Mouse (Mus musculus): Measurements from ENCODE around the gene Klre1. TPM values are rescaled to one million over a fixed set of nuclear protein-coding genes. Genes with fewer than 3 reads are reported as not detected.

The Klre1 gene
- not detected in 2 replicates for polyA plus RNA-seq (2016; fragmentation: Nextera tagmentation; extraction: Ambion mirVana)

DNA sequence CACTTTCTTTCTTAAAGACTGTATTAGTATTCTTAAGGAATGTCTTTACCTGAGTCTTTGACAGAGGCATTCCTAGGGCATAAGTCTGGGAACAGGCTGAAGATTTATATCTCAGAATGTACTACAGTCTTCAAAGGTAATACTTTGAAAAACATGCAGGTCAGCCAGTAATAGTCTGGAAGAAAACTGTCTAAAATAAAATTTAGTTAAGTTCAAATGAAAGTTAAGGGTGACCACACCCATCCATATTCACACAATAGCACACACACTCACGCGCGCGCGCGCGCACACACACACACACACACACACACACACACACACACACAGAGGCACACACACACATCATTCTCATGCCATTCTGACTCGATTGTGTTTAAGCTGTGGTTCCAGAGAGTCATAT is at the start of gene Klre1:
Gene Klre1, plus strand, starts transcription at position 301 of the 400 bp plus-strand sequence.
- 90% methylated on average over 8 of the region's 8 CpGs for WGBS
- H3K27me3 ChIP-seq, result no peaks in the 10 kb centered on the region

GRCm38 (mm10) chr6:129529605-129530004 is 48.1 kb upstream of the Klre1 start:
- Histone ChIP-seq H3K36me3 (no peaks in the 10 kb centered on the region), H3K4me1 (peaks cover 5% of the 10 kb centered on the region; the same call in 1 of the 2 replicates), H3K27me3 (no peaks in the 10 kb centered on the region), H3K9me3 (no peaks in the 10 kb centered on the region), H3K9ac (no peak overlapping the region), H3K4me3 (no peak overlapping the region), H3K27ac (no peak overlapping the region), H3K4me2 (replicated peaks) (no peak overlapping the region)
- 76% methylated on average over 1 of the region's 1 CpGs for WGBS
- ATAC-seq (ENCODE audit: insufficient number of reproducible peaks, insufficient read depth, low FRiP score, low TSS enrichment), result no peak

More for the DNA sequence above, at the start of gene Klre1:
- Histone ChIP-seq H3K9ac (no peak within 1 kb of the TSS), H3K36me3 (no peaks in the 10 kb centered on the region), H3K4me1 (no peaks in the 10 kb centered on the region), H3K9me3 (no peaks in the 10 kb centered on the region), H3K4me3 (no peak within 1 kb of the TSS), H3K27ac (no peak within 1 kb of the TSS), H3K4me2 (replicated peaks) (no peak within 1 kb of the TSS)
- ATAC-seq (ENCODE audit: insufficient number of reproducible peaks, insufficient read depth, low FRiP score, low TSS enrichment), result no peak

- Histone ChIP-seq H3K4me1 (peaks cover 9% of the 10 kb centered on the region; the same call in 1 of the 2 replicates), H3K4me3 (no peak overlapping the region), H3K36me3 (no peaks in the 10 kb centered on the region), H3K27me3 (no peaks in the 10 kb centered on the region), H3K4me2 (replicated peaks) (no peak overlapping the region), H3K9me3 (no peaks in the 10 kb centered on the region), H3K9ac (no peak overlapping the region), H3K27ac (no peak overlapping the region)
- ATAC-seq (ENCODE audit: insufficient number of reproducible peaks, insufficient read depth, low FRiP score, low TSS enrichment), result no peak
Measured at GRCm38 (mm10) chr6:129530261-129530660, 47.4 kb upstream of the Klre1 start.

GRCm38 (mm10) chr6:129532556-129532941 is 45.2 kb upstream of the Klre1 start:
- WGBS, result 35% methylated on average over 7 of the region's 7 CpGs
- H3K36me3 ChIP-seq, result no peaks in the 10 kb centered on the region
- no peaks in the 10 kb centered on the region for H3K9me3 ChIP-seq
- H3K27me3 ChIP-seq, result no peaks in the 10 kb centered on the region
- peak overlapping the region; percentile 66; the same call in 1 of the 2 replicates for H3K9ac ChIP-seq
- peaks cover 9% of the 10 kb centered on the region; the same call in 1 of the 2 replicates for H3K4me1 ChIP-seq
- H3K4me2 ChIP-seq (replicated peaks), result peak overlapping the region; percentile 76
- no peak overlapping the region for H3K27ac ChIP-seq
- ATAC-seq (ENCODE audit: insufficient number of reproducible peaks, insufficient read depth, low FRiP score, low TSS enrichment), result no peak
- H3K4me3 ChIP-seq, result peak overlapping the region; percentile 85

DNA sequence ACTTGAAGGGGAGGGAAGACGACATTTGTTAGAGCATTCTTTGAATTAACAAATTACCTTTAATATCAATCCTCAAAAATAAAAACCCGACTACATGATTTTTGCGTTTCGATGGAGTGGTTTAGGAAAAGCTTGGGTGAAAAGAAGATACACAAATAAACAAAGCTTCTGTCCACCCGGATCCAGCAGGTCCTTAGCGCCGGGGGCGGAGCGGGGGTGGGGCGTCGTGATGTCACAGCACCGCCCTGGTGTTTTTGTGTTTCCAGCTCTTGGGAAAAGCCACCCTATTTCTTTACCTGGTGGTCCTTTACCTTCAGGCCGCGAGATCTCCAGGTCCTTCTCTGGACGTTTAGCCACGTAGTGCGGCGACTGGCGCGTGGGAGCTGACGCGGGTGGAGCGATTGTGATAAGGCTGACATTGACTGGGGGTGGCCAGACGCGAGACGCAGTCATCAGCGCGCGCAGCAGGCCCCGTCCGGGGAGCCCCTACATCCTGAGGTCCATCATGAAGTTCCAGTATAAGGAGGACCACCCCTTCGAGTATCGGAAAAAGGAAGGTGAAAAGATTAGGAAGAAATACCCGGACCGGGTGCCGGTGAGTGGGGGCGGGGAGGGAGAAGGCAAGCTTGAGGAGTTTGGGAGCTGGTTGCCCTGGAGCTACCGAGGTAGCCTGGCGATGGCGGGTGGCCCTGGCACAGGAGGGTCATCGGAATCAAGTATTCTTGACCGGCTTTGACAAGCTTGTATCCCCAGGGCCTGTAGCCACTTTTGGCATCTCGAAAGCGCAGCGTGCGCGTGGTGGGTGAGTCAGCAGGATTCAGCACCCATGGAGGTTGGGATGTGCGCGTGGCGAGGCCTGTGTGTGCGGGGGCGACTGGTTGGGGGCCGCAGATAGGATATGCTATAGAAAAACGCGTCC is 44.5 kb upstream of the Klre1 start, which contains the start of gene Gabarapl1:
Gene Gabarapl1, plus strand, starts transcription at position 219 of the 919 bp plus-strand sequence.
- Histone ChIP-seq H3K4me2 (replicated peaks) (peak within 1 kb of the TSS; percentile 76), H3K9ac (peak within 1 kb of the TSS; percentile 66), H3K27ac (peak within 1 kb of the TSS; percentile 46), H3K4me3 (peak within 1 kb of the TSS; percentile 85), H3K9me3 (no peaks in the 10 kb centered on the region), H3K36me3 (no peaks in the 10 kb centered on the region; the same call in 1 of the 2 replicates), H3K27me3 (no peaks in the 10 kb centered on the region), H3K4me1 (peaks cover 9% of the 10 kb centered on the region; the same call in 1 of the 2 replicates)
- WGBS, result under 1% methylated on average over 55 of the region's 55 CpGs
- ATAC-seq (ENCODE audit: insufficient number of reproducible peaks, insufficient read depth, low FRiP score, low TSS enrichment), result peak; percentile 78

- Histone ChIP-seq H3K9me3 (no peaks in the 10 kb centered on the region), H3K36me3 (peaks cover 8% of the 10 kb centered on the region), H3K9ac (peak overlapping the region; percentile 66), H3K4me2 (replicated peaks) (peak overlapping the region; percentile 76), H3K27me3 (no peaks in the 10 kb centered on the region), H3K4me1 (peaks cover 9% of the 10 kb centered on the region; the same call in 1 of the 2 replicates), H3K4me3 (peak overlapping the region; percentile 85), H3K27ac (no peak overlapping the region)
- no peak for ATAC-seq (ENCODE audit: insufficient number of reproducible peaks, insufficient read depth, low FRiP score, low TSS enrichment)
- 24% methylated on average over 9 of the region's 9 CpGs for WGBS
Measured at GRCm38 (mm10) chr6:129534057-129534456, 43.6 kb upstream of the Klre1 start.

GRCm38 (mm10) chr6:129534627-129535190 is 43.0 kb upstream of the Klre1 start:
- Histone ChIP-seq H3K4me3 (peak overlapping the region; percentile 85), H3K36me3 (peaks cover 14% of the 10 kb centered on the region), H3K9ac (no peak overlapping the region; the same call in 1 of the 2 replicates), H3K9me3 (no peaks in the 10 kb centered on the region), H3K4me2 (replicated peaks) (peak overlapping the region; percentile 76), H3K27ac (no peak overlapping the region), H3K4me1 (peaks cover 9% of the 10 kb centered on the region; the same call in 1 of the 2 replicates), H3K27me3 (no peaks in the 10 kb centered on the region)
- no peak for ATAC-seq (ENCODE audit: insufficient number of reproducible peaks, insufficient read depth, low FRiP score, low TSS enrichment)
- 65% methylated on average over 4 of the region's 4 CpGs for WGBS

DNA sequence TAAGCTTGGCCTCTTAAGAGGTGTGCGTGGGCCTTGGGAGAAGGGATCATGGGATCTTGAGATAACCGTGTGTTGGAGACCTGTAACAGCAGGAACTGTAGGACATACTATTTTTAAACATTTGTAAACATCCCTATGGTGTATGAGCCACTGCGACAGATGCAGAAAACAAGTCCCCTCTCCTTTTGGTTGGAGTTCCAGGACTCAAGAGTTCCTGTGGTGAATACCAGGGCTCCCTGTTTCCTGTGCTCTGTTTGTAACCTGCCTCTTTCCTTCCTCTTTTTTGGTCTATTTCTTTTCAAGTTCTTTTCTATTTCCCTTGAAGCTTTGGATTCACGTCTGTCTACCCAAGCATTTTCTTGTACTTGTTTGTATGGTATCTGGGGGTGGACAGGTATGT is 42.0 kb upstream of the Klre1 start:
- H3K4me2 ChIP-seq (replicated peaks), result no peak overlapping the region
- no peak overlapping the region for H3K4me3 ChIP-seq
- H3K36me3 ChIP-seq, result peaks cover 24% of the 10 kb centered on the region
- no peak overlapping the region for H3K27ac ChIP-seq
- 83% methylated on average over 4 of the region's 4 CpGs for WGBS
- no peaks in the 10 kb centered on the region for H3K27me3 ChIP-seq
- peaks cover 9% of the 10 kb centered on the region; the same call in 1 of the 2 replicates for H3K4me1 ChIP-seq
- H3K9me3 ChIP-seq, result no peaks in the 10 kb centered on the region
- ATAC-seq (ENCODE audit: insufficient number of reproducible peaks, insufficient read depth, low FRiP score, low TSS enrichment), result no peak
- H3K9ac ChIP-seq, result no peak overlapping the region

DNA sequence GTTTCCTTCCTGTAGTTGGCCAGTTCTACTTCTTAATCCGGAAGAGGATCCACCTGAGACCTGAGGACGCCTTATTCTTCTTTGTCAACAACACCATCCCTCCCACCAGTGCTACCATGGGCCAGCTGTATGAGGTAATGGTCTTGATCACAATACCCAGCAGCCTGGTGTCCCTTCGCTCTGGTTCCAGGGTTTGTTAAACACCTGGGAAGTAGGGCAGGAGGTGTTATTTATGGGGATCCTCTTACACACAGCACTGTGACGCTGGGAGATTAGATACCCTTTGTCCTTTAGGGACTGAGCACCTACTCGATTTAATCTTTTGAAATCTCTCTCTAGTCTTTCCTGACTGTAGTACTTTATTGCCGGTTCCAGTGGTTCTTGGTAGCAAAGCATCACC is 39.1 kb upstream of the Klre1 start:
- 79% methylated on average over 6 of the region's 6 CpGs for WGBS
- H3K36me3 ChIP-seq, result peaks cover 36% of the 10 kb centered on the region

GRCm38 (mm10) chr6:129541931-129542330 is 35.8 kb upstream of the Klre1 start:
- Histone ChIP-seq H3K4me3 (no peak overlapping the region), H3K4me1 (no peaks in the 10 kb centered on the region), H3K9ac (no peak overlapping the region), H3K4me2 (replicated peaks) (no peak overlapping the region), H3K27ac (no peak overlapping the region), H3K27me3 (no peaks in the 10 kb centered on the region), H3K9me3 (no peaks in the 10 kb centered on the region), H3K36me3 (peaks cover 36% of the 10 kb centered on the region)
- no peak for ATAC-seq (ENCODE audit: insufficient number of reproducible peaks, insufficient read depth, low FRiP score, low TSS enrichment)
- 86% methylated on average over 9 of the region's 9 CpGs for WGBS

More for the DNA sequence above, 39.1 kb upstream of the Klre1 start:
- Histone ChIP-seq H3K4me3 (no peak overlapping the region), H3K4me2 (replicated peaks) (no peak overlapping the region), H3K9ac (no peak overlapping the region), H3K9me3 (no peaks in the 10 kb centered on the region), H3K27me3 (no peaks in the 10 kb centered on the region), H3K4me1 (peaks cover 6% of the 10 kb centered on the region; the same call in 1 of the 2 replicates), H3K27ac (no peak overlapping the region)
- ATAC-seq (ENCODE audit: insufficient number of reproducible peaks, insufficient read depth, low FRiP score, low TSS enrichment), result no peak

DNA sequence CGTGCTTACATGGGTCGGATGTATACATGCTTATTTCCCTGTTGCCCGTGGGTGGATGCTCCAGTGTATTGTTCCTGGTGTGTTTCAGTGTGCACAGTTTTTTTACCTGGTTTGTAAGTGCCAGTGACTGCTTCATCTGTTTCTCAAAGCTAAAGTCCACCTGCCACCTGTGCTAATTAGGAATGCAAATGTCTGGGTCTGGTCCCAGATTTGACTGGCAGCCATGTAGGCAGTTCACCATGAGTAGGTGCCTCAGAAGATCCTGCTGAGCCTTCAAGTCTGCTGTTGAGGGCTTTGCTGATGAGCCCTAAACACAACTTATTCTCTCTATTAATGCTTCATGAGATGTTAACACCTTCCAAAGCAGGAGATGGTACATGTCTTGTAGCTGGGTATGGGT is 35.2 kb upstream of the Klre1 start:
- Histone ChIP-seq H3K27me3 (no peaks in the 10 kb centered on the region), H3K4me3 (no peak overlapping the region), H3K27ac (no peak overlapping the region), H3K9me3 (no peaks in the 10 kb centered on the region), H3K4me1 (no peaks in the 10 kb centered on the region), H3K9ac (no peak overlapping the region), H3K36me3 (peaks cover 36% of the 10 kb centered on the region), H3K4me2 (replicated peaks) (no peak overlapping the region)
- WGBS, result 88% methylated on average over 3 of the region's 3 CpGs
- ATAC-seq (ENCODE audit: insufficient number of reproducible peaks, insufficient read depth, low FRiP score, low TSS enrichment), result no peak
